Mouse (Mus musculus): ENCODE data around the gene Rpl15. TPM values are rescaled to one million over a fixed set of nuclear protein-coding genes. Genes with fewer than 3 reads are reported as not detected.
A peak's percentile ranks its signal among the peaks of the same experiment; 100 is the strongest.

Gene Rpl15
- 393 and 396 TPM in 2 replicates for polyA plus RNA-seq (2016; fragmentation: Nextera tagmentation; extraction: Ambion mirVana)

GRCm38 (mm10) chr14:18270529-18271441 is at the start of gene Rpl15, which contains the start of gene Nkiras1:
Gene Rpl15 (minus strand): TSS chr14:18271391.
Gene Nkiras1 (plus strand): TSS chr14:18271136.
- H3K4me1 ChIP-seq, result peaks cover 20% of the 10 kb centered on the region
- peak within 1 kb of the TSS; percentile 77 for H3K4me2 ChIP-seq
- under 1% methylated on average over 78 of the region's 78 CpGs for WGBS (ENCODE audit: insufficient replicate concordance)
- H3K9me3 ChIP-seq (replicated peaks), result no peaks in the 10 kb centered on the region
- no peaks in the 10 kb centered on the region for H3K27me3 ChIP-seq (replicated peaks)
- H3K4me3 ChIP-seq, result peak within 1 kb of the TSS; percentile 90
- peak within 1 kb of the TSS; percentile 87 for H3K27ac ChIP-seq
- peaks cover 35% of the 10 kb centered on the region for H3K36me3 ChIP-seq
- H3K9ac ChIP-seq, result peak within 1 kb of the TSS; percentile 97
- peak; percentile 100 for ATAC-seq

GRCm38 (mm10) chr14:18317457-18318411 is 46.5 kb upstream of the Rpl15 start:
- Histone ChIP-seq H3K9ac (no peak overlapping the region), H3K27me3 (replicated peaks) (no peaks in the 10 kb centered on the region), H3K36me3 (peaks cover 10% of the 10 kb centered on the region; the same call in 1 of the 2 replicates), H3K4me2 (no peak overlapping the region), H3K9me3 (replicated peaks) (no peaks in the 10 kb centered on the region), H3K4me1 (peaks cover 6% of the 10 kb centered on the region; the same call in 1 of the 2 replicates), H3K4me3 (no peak overlapping the region), H3K27ac (no peak overlapping the region)
- no peak for ATAC-seq
- 76% methylated on average over 11 of the region's 11 CpGs for WGBS (ENCODE audit: insufficient replicate concordance)

- Histone ChIP-seq H3K9me3 (replicated peaks) (no peaks in the 10 kb centered on the region), H3K27ac (no peak overlapping the region), H3K4me2 (no peak overlapping the region), H3K27me3 (replicated peaks) (no peaks in the 10 kb centered on the region), H3K4me1 (peaks cover 9% of the 10 kb centered on the region), H3K4me3 (no peak overlapping the region), H3K36me3 (peaks cover 14% of the 10 kb centered on the region; the same call in 1 of the 2 replicates), H3K9ac (no peak overlapping the region)
- ATAC-seq, result no peak
- WGBS (ENCODE audit: insufficient replicate concordance), result 93% methylated on average over 5 of the region's 5 CpGs
These were observed 33.0 kb upstream of the Rpl15 start for GRCm38 (mm10) chr14:18304165-18304564.

- no peaks in the 10 kb centered on the region for H3K27me3 ChIP-seq (replicated peaks)
- H3K4me3 ChIP-seq, result no peak overlapping the region
- peaks cover 18% of the 10 kb centered on the region; the same call in 1 of the 2 replicates for H3K36me3 ChIP-seq
- peaks cover 13% of the 10 kb centered on the region for H3K4me1 ChIP-seq
- no peaks in the 10 kb centered on the region for H3K9me3 ChIP-seq (replicated peaks)
- 70% methylated on average over 4 of the region's 4 CpGs for WGBS (ENCODE audit: insufficient replicate concordance)
- no peak overlapping the region for H3K9ac ChIP-seq
- H3K4me2 ChIP-seq, result no peak overlapping the region
- no peak for ATAC-seq
- no peak overlapping the region for H3K27ac ChIP-seq
These were observed 32.1 kb upstream of the Rpl15 start for GRCm38 (mm10) chr14:18303262-18303661.

GRCm38 (mm10) chr14:18302750-18303149 is 31.6 kb upstream of the Rpl15 start:
- peaks cover 18% of the 10 kb centered on the region; the same call in 1 of the 2 replicates for H3K36me3 ChIP-seq
- no peak overlapping the region for H3K4me2 ChIP-seq
- no peak overlapping the region for H3K9ac ChIP-seq
- peaks cover 14% of the 10 kb centered on the region for H3K4me1 ChIP-seq
- ATAC-seq, result no peak
- no peaks in the 10 kb centered on the region for H3K9me3 ChIP-seq (replicated peaks)
- 50% methylated on average over 3 of the region's 3 CpGs for WGBS (ENCODE audit: insufficient replicate concordance)
- H3K27ac ChIP-seq, result no peak overlapping the region
- H3K27me3 ChIP-seq (replicated peaks), result no peaks in the 10 kb centered on the region
- H3K4me3 ChIP-seq, result no peak overlapping the region

GRCm38 (mm10) chr14:18301591-18301990 is 30.4 kb upstream of the Rpl15 start:
- H3K4me3 ChIP-seq, result no peak overlapping the region
- 42% methylated on average over 3 of the region's 3 CpGs for WGBS (ENCODE audit: insufficient replicate concordance)

GRCm38 (mm10) chr14:18300676-18301075 is 29.5 kb upstream of the Rpl15 start:
- no peak overlapping the region for H3K4me2 ChIP-seq
- H3K4me1 ChIP-seq, result peaks cover 19% of the 10 kb centered on the region
- peaks cover 13% of the 10 kb centered on the region; the same call in 1 of the 2 replicates for H3K36me3 ChIP-seq
- H3K27ac ChIP-seq, result no peak overlapping the region
- H3K4me3 ChIP-seq, result no peak overlapping the region
- WGBS (ENCODE audit: insufficient replicate concordance), result 69% methylated on average over 2 of the region's 2 CpGs
- no peaks in the 10 kb centered on the region for H3K9me3 ChIP-seq (replicated peaks)
- H3K9ac ChIP-seq, result no peak overlapping the region
- H3K27me3 ChIP-seq (replicated peaks), result no peaks in the 10 kb centered on the region
- no peak for ATAC-seq

More at GRCm38 (mm10) chr14:18301591-18301990, 30.4 kb upstream of the Rpl15 start:
- Histone ChIP-seq H3K36me3 (peaks cover 18% of the 10 kb centered on the region; the same call in 1 of the 2 replicates), H3K9ac (no peak overlapping the region), H3K4me1 (peaks cover 19% of the 10 kb centered on the region), H3K4me2 (no peak overlapping the region), H3K9me3 (replicated peaks) (no peaks in the 10 kb centered on the region), H3K27me3 (replicated peaks) (no peaks in the 10 kb centered on the region), H3K27ac (0 out of 2 replicates have a peak overlapping the region, but pooled peaks have one; percentile 27)
- ATAC-seq, result no peak

GRCm38 (mm10) chr14:18298874-18299273 is 27.7 kb upstream of the Rpl15 start:
- Histone ChIP-seq H3K9me3 (replicated peaks) (no peaks in the 10 kb centered on the region), H3K4me3 (no peak overlapping the region), H3K4me2 (no peak overlapping the region), H3K4me1 (peaks cover 19% of the 10 kb centered on the region), H3K9ac (no peak overlapping the region), H3K27ac (no peak overlapping the region), H3K27me3 (replicated peaks) (no peaks in the 10 kb centered on the region), H3K36me3 (0 out of 2 replicates have a peak, but pooled peaks cover 4% of the 10 kb centered on the region)
- 70% methylated on average over 2 of the region's 2 CpGs for WGBS (ENCODE audit: insufficient replicate concordance)
- ATAC-seq, result no peak

GRCm38 (mm10) chr14:18297441-18297840 is 26.2 kb upstream of the Rpl15 start:
- 42% methylated on average over 2 of the region's 2 CpGs for WGBS (ENCODE audit: insufficient replicate concordance)

GRCm38 (mm10) chr14:18292578-18292977 is 21.4 kb upstream of the Rpl15 start:
- Histone ChIP-seq H3K9ac (no peak overlapping the region), H3K4me2 (no peak overlapping the region), H3K9me3 (replicated peaks) (no peaks in the 10 kb centered on the region), H3K27me3 (replicated peaks) (no peaks in the 10 kb centered on the region), H3K27ac (no peak overlapping the region), H3K4me3 (no peak overlapping the region), H3K36me3 (no peaks in the 10 kb centered on the region), H3K4me1 (peaks cover 4% of the 10 kb centered on the region; the same call in 1 of the 2 replicates)
- WGBS (ENCODE audit: insufficient replicate concordance), result 73% methylated on average over 3 of the region's 3 CpGs
- no peak for ATAC-seq

More at GRCm38 (mm10) chr14:18297441-18297840, 26.2 kb upstream of the Rpl15 start:
- no peak for ATAC-seq
- Histone ChIP-seq H3K9ac (no peak overlapping the region), H3K9me3 (replicated peaks) (no peaks in the 10 kb centered on the region), H3K4me3 (no peak overlapping the region), H3K4me2 (no peak overlapping the region), H3K36me3 (0 out of 2 replicates have a peak, but pooled peaks cover 4% of the 10 kb centered on the region), H3K4me1 (peaks cover 16% of the 10 kb centered on the region; the same call in 1 of the 2 replicates), H3K27me3 (replicated peaks) (no peaks in the 10 kb centered on the region), H3K27ac (no peak overlapping the region)

- no peak for ATAC-seq
- H3K36me3 ChIP-seq, result no peaks in the 10 kb centered on the region; the same call in 1 of the 2 replicates
- no peak overlapping the region for H3K4me2 ChIP-seq
- no peak overlapping the region for H3K9ac ChIP-seq
- H3K27me3 ChIP-seq (replicated peaks), result no peaks in the 10 kb centered on the region
- no peaks in the 10 kb centered on the region for H3K4me1 ChIP-seq
- WGBS (ENCODE audit: insufficient replicate concordance), result 60% methylated on average over 3 of the region's 3 CpGs
- no peaks in the 10 kb centered on the region for H3K9me3 ChIP-seq (replicated peaks)
- H3K4me3 ChIP-seq, result no peak overlapping the region
- no peak overlapping the region for H3K27ac ChIP-seq
These were observed 20.9 kb upstream of the Rpl15 start for GRCm38 (mm10) chr14:18292111-18292510.
